Mouse (Mus musculus) yolk sac, embryonic 10.5 days (tissue): ENCODE measurements around the gene Pttg1.

ENCODE experiments used
- DNase-seq: peaks from one replicate; pipeline ENCODE4 v3.0.0-alpha.2; 2017; ENCODE audit warnings: low spot score

Gene Pttg1

GRCm38 (mm10) chr11:43374956-43375355, 51.1 kb downstream of the Pttg1 start:
- no peak for DNase-seq

- DNase-seq, result no peak
Observed at GRCm38 (mm10) chr11:43373367-43373766, 52.7 kb downstream of the Pttg1 start.

GRCm38 (mm10) chr11:43371807-43372206, 54.2 kb downstream of the Pttg1 start:
- no peak for DNase-seq
